Mouse (Mus musculus) heart, embryonic 12.5 days (tissue): Measurements from ENCODE around the gene Nolc1. TPM values are rescaled to one million over a fixed set of nuclear protein-coding genes. Genes with fewer than 3 reads are reported as not detected.
A peak's percentile ranks its signal among the peaks of the same experiment; 100 is the strongest.

ENCODE experiments used
- ATAC-seq: fragments of 200-750 bp; cut with Nextera tagmentation; 2 replicates; pipeline ENCODE4 v1.8.0; 2017; ENCODE audit warnings: moderate TSS enrichment, moderate library complexity; ENCODE audit not compliant: insufficient number of reproducible peaks, low FRiP score
- H3K27ac ChIP-seq: fragments of 300-500 bp; sonication (generic); 2 replicates; pipeline ENCODE4 v1.5.1; 2016; ENCODE audit warnings: mild to moderate bottlenecking, moderate library complexity; ENCODE audit not compliant: poor library complexity, severe bottlenecking
- H3K27me3 ChIP-seq: fragments of 300-500 bp; sonication (generic); replicated peaks from 2 replicates; pipeline ENCODE4 v1.6.1; 2016; ENCODE audit warnings: mild to moderate bottlenecking, moderate library complexity
- H3K36me3 ChIP-seq: fragments of 300-500 bp; sonication (generic); 2 replicates; pipeline ENCODE4 v1.6.1; 2016; ENCODE audit warnings: mild to moderate bottlenecking, moderate library complexity
- H3K4me1 ChIP-seq: fragments of 300-500 bp; sonication (generic); replicated peaks from 2 replicates; pipeline ENCODE4 v1.6.1; 2016; ENCODE audit warnings: mild to moderate bottlenecking
- H3K4me2 ChIP-seq: fragments of 300-500 bp; sonication (generic); 2 replicates; pipeline ENCODE4 v1.6.1; 2016; ENCODE audit warnings: mild to moderate bottlenecking, moderate library complexity
- H3K4me3 ChIP-seq: fragments of 300-500 bp; sonication (generic); 2 replicates; pipeline ENCODE4 v1.5.1; 2016; ENCODE audit warnings: mild to moderate bottlenecking
- H3K9ac ChIP-seq: fragments of 300-500 bp; sonication (generic); 2 replicates; pipeline ENCODE4 v1.6.1; 2016; ENCODE audit warnings: mild to moderate bottlenecking, moderate library complexity
- H3K9me3 ChIP-seq: fragments of 300-500 bp; sonication (generic); replicated peaks from 2 replicates; pipeline ENCODE4 v1.6.1; 2016; ENCODE audit warnings: mild to moderate bottlenecking, moderate library complexity
- WGBS: fragments of 180-500 bp; shearing (Covaris S2); methylation state at CpG from one replicate; pipeline ENCODE4 v1.1.7; 2016; 5-methylcytosine and 5-hydroxymethylcytosine counted together
- polyA plus RNA-seq: library from polyadenylated mRNA; unstranded; fragments of >200 nt; fragmentation: Nextera tagmentation; extraction: Ambion mirVana; gene quantifications from 2 replicates; pipeline ENCODE4 v1.2.1, GENCODE M21; 2016

Nolc1 gene
- polyA plus RNA-seq, 1 experiment from 2014 or later: 56.2 TPM

- peak overlapping the region; percentile 89 for H3K4me2 ChIP-seq
- H3K27me3 ChIP-seq: no peaks in the 10 kb centered on the region
- H3K27ac ChIP-seq: peak overlapping the region; percentile 95
- under 1% methylated on average over 42 of the region's 42 CpGs for WGBS
- H3K9me3 ChIP-seq: no peaks in the 10 kb centered on the region
- H3K4me3 ChIP-seq: peak overlapping the region; percentile 92
- ATAC-seq: peak; percentile 82
- H3K9ac ChIP-seq: peak overlapping the region; percentile 85
- peaks cover 11% of the 10 kb centered on the region for H3K36me3 ChIP-seq
- H3K4me1 ChIP-seq: peaks cover 25% of the 10 kb centered on the region
Measured at GRCm38 (mm10) chr19:46056947-46057607, 18.6 kb upstream of the Nolc1 start.

GRCm38 (mm10) chr19:46058466-46058865 is 17.2 kb upstream of the Nolc1 start:
- Histone ChIP-seq H3K9me3 (no peaks in the 10 kb centered on the region), H3K4me3 (no peak overlapping the region; the same call in 1 of the 2 replicates)
- WGBS: 88% methylated on average over 7 of the region's 7 CpGs

GRCm38 (mm10) chr19:46060845-46061244 is 14.8 kb upstream of the Nolc1 start:
- 54% methylated on average over 6 of the region's 6 CpGs for WGBS
- Histone ChIP-seq H3K36me3 (peaks cover 49% of the 10 kb centered on the region), H3K9me3 (no peaks in the 10 kb centered on the region), H3K9ac (no peak overlapping the region), H3K4me2 (no peak overlapping the region), H3K27me3 (no peaks in the 10 kb centered on the region), H3K27ac (no peak overlapping the region), H3K4me3 (no peak overlapping the region), H3K4me1 (peaks cover 25% of the 10 kb centered on the region)
- no peak for ATAC-seq

More at GRCm38 (mm10) chr19:46058466-46058865, 17.2 kb upstream of the Nolc1 start:
- ATAC-seq: no peak
- peaks cover 25% of the 10 kb centered on the region for H3K36me3 ChIP-seq
- no peak overlapping the region for H3K9ac ChIP-seq
- H3K27me3 ChIP-seq: no peaks in the 10 kb centered on the region
- H3K27ac ChIP-seq: no peak overlapping the region
- H3K4me1 ChIP-seq: peaks cover 25% of the 10 kb centered on the region
- H3K4me2 ChIP-seq: peak overlapping the region; percentile 32; the same call in 1 of the 2 replicates

GRCm38 (mm10) chr19:46068054-46068453 is 7.6 kb upstream of the Nolc1 start:
- Histone ChIP-seq H3K36me3 (peaks cover 94% of the 10 kb centered on the region), H3K27ac (no peak overlapping the region), H3K4me2 (no peak overlapping the region), H3K27me3 (no peaks in the 10 kb centered on the region), H3K4me1 (peaks cover 4% of the 10 kb centered on the region; the same call in 1 of the 2 replicates), H3K9ac (no peak overlapping the region), H3K4me3 (no peak overlapping the region), H3K9me3 (no peaks in the 10 kb centered on the region)
- ATAC-seq: no peak
- WGBS: 85% methylated on average over 10 of the region's 10 CpGs

GRCm38 (mm10) chr19:46073285-46073684 is 2.4 kb upstream of the Nolc1 start:
- 81% methylated on average over 7 of the region's 7 CpGs for WGBS

GRCm38 (mm10) chr19:46074266-46074665 is 1.4 kb upstream of the Nolc1 start:
- no peak for ATAC-seq
- H3K36me3 ChIP-seq: peaks cover 56% of the 10 kb centered on the region

More at GRCm38 (mm10) chr19:46073285-46073684, 2.4 kb upstream of the Nolc1 start:
- Histone ChIP-seq H3K9me3 (no peaks in the 10 kb centered on the region), H3K27me3 (no peaks in the 10 kb centered on the region), H3K9ac (no peak overlapping the region), H3K36me3 (peaks cover 55% of the 10 kb centered on the region), H3K4me1 (peaks cover 22% of the 10 kb centered on the region), H3K4me3 (no peak overlapping the region), H3K27ac (no peak overlapping the region), H3K4me2 (no peak overlapping the region)
- ATAC-seq: no peak

GRCm38 (mm10) chr19:46078535-46078934 is 2.9 kb downstream of the Nolc1 start:
- Histone ChIP-seq H3K27ac (no peak overlapping the region), H3K36me3 (peaks cover 60% of the 10 kb centered on the region), H3K9ac (0 out of 2 replicates have a peak overlapping the region, but pooled peaks have one; percentile 7), H3K9me3 (no peaks in the 10 kb centered on the region), H3K4me3 (no peak overlapping the region), H3K27me3 (no peaks in the 10 kb centered on the region), H3K4me2 (no peak overlapping the region), H3K4me1 (peaks cover 17% of the 10 kb centered on the region)
- ATAC-seq: no peak
- WGBS: 77% methylated on average over 3 of the region's 3 CpGs

More at GRCm38 (mm10) chr19:46074266-46074665, 1.4 kb upstream of the Nolc1 start:
- H3K27ac ChIP-seq: no peak overlapping the region
- WGBS: 69% methylated on average over 5 of the region's 5 CpGs
- H3K9me3 ChIP-seq: no peaks in the 10 kb centered on the region
- no peak overlapping the region for H3K9ac ChIP-seq
- no peaks in the 10 kb centered on the region for H3K27me3 ChIP-seq
- no peak overlapping the region for H3K4me2 ChIP-seq
- H3K4me1 ChIP-seq: peaks cover 22% of the 10 kb centered on the region
- H3K4me3 ChIP-seq: no peak overlapping the region

GRCm38 (mm10) chr19:46085185-46085584 is 9.5 kb downstream of the Nolc1 start:
- no peaks in the 10 kb centered on the region for H3K9me3 ChIP-seq
- no peak overlapping the region for H3K27ac ChIP-seq
- H3K27me3 ChIP-seq: no peaks in the 10 kb centered on the region
- no peak overlapping the region for H3K4me3 ChIP-seq
- ATAC-seq: no peak
- peaks cover 54% of the 10 kb centered on the region for H3K36me3 ChIP-seq
- 94% methylated on average over 8 of the region's 8 CpGs for WGBS
- H3K4me2 ChIP-seq: no peak overlapping the region
- H3K9ac ChIP-seq: no peak overlapping the region
- peaks cover 9% of the 10 kb centered on the region for H3K4me1 ChIP-seq

- Histone ChIP-seq H3K4me2 (no peak overlapping the region), H3K9ac (no peak overlapping the region), H3K36me3 (peaks cover 43% of the 10 kb centered on the region), H3K27ac (no peak overlapping the region), H3K27me3 (no peaks in the 10 kb centered on the region), H3K4me3 (no peak overlapping the region), H3K9me3 (no peaks in the 10 kb centered on the region), H3K4me1 (peaks cover 9% of the 10 kb centered on the region)
- 48% methylated on average over 3 of the region's 3 CpGs for WGBS
- ATAC-seq: no peak
Measured at GRCm38 (mm10) chr19:46086337-46086736, 10.7 kb downstream of the Nolc1 start.

- no peak overlapping the region for H3K27ac ChIP-seq
- H3K27me3 ChIP-seq: no peaks in the 10 kb centered on the region
- H3K36me3 ChIP-seq: peaks cover 27% of the 10 kb centered on the region
- H3K9ac ChIP-seq: no peak overlapping the region; the same call in 1 of the 2 replicates
- no peak overlapping the region for H3K4me2 ChIP-seq
- 67% methylated on average over 7 of the region's 7 CpGs for WGBS
- no peaks in the 10 kb centered on the region for H3K9me3 ChIP-seq
- no peak overlapping the region for H3K4me3 ChIP-seq
- peaks cover 9% of the 10 kb centered on the region for H3K4me1 ChIP-seq
- ATAC-seq: no peak
Measured at GRCm38 (mm10) chr19:46087871-46088270, 12.2 kb downstream of the Nolc1 start.

GRCm38 (mm10) chr19:46091641-46092040 is 16.0 kb downstream of the Nolc1 start:
- Histone ChIP-seq H3K4me3 (no peak overlapping the region), H3K27me3 (no peaks in the 10 kb centered on the region), H3K9me3 (no peaks in the 10 kb centered on the region), H3K4me2 (no peak overlapping the region), H3K36me3 (no peaks in the 10 kb centered on the region), H3K9ac (no peak overlapping the region), H3K4me1 (peaks cover 9% of the 10 kb centered on the region), H3K27ac (no peak overlapping the region)
- WGBS: 85% methylated on average over 4 of the region's 4 CpGs
- no peak for ATAC-seq
